Mouse (Mus musculus) hindbrain, embryonic 14.5 days (tissue): ENCODE results near the gene Olfm2. TPM values are rescaled to one million over a fixed set of nuclear protein-coding genes. Genes with fewer than 3 reads are reported as not detected.

Experiments used
- ATAC-seq: fragments of 200-750 bp; cut with Nextera tagmentation; 2 replicates; pipeline ENCODE4 v1.8.0; 2017; ENCODE audit warnings: moderate number of reproducible peaks, mild to moderate bottlenecking, moderate TSS enrichment, moderate library complexity; ENCODE audit not compliant: low FRiP score
- DNase-seq: peaks from one replicate; pipeline ENCODE4 v3.0.0-alpha.2; 2015; ENCODE audit warnings: low spot score
- H3K27ac ChIP-seq: fragments of 300-500 bp; sonication (generic); 2 replicates; pipeline ENCODE4 v1.5.1; 2014; ENCODE audit warnings: mild to moderate bottlenecking, moderate library complexity
- H3K27me3 ChIP-seq: fragments of 300-500 bp; sonication (generic); 2 replicates; pipeline ENCODE4 v1.6.1; 2014; ENCODE audit warnings: mild to moderate bottlenecking, low read length, mixed read lengths; ENCODE audit not compliant: control insufficient read depth, insufficient read depth
- H3K36me3 ChIP-seq: fragments of 300-500 bp; sonication (generic); replicated peaks from 2 replicates; pipeline ENCODE4 v1.6.1; 2014; ENCODE audit not compliant: control insufficient read depth, insufficient read depth
- H3K4me1 ChIP-seq: fragments of 300-500 bp; sonication (generic); replicated peaks from 2 replicates; pipeline ENCODE4 v1.6.1; 2014; ENCODE audit warnings: antibody characterized with exemption, low read length, mixed read lengths; ENCODE audit not compliant: control insufficient read depth, insufficient read depth
- H3K4me2 ChIP-seq: fragments of 300-500 bp; sonication (generic); replicated peaks from 2 replicates; pipeline ENCODE4 v1.6.1; 2014; ENCODE audit warnings: mild to moderate bottlenecking, moderate library complexity
- H3K4me3 ChIP-seq: fragments of 300-500 bp; sonication (generic); replicated peaks from 2 replicates; pipeline ENCODE4 v1.5.1; 2014; ENCODE audit warnings: mild to moderate bottlenecking, low read length
- H3K9ac ChIP-seq: fragments of 300-500 bp; sonication (generic); 2 replicates; pipeline ENCODE4 v1.6.1; 2014
- H3K9me3 ChIP-seq: fragments of 300-500 bp; sonication (generic); 2 replicates; pipeline ENCODE4 v1.6.1; 2016; ENCODE audit warnings: low read length; ENCODE audit not compliant: control insufficient read depth
- WGBS: fragments of 180-500 bp; shearing (Covaris S2); extraction: QIAGEN DNeasy Blood & Tissue Kit; methylation state at CpG from one replicate; pipeline ENCODE4 v1.1.7; 2014; 5-methylcytosine and 5-hydroxymethylcytosine counted together
- polyA plus RNA-seq: library from polyadenylated mRNA; unstranded; fragments of >200 nt; fragmentation: Nextera tagmentation; extraction: Ambion mirVana; gene quantifications from 2 replicates; pipeline ENCODE4 v1.2.1, GENCODE M21; 2014

The Olfm2 gene
- polyA plus RNA-seq: 185 and 207 TPM in 2 replicates

DNA sequence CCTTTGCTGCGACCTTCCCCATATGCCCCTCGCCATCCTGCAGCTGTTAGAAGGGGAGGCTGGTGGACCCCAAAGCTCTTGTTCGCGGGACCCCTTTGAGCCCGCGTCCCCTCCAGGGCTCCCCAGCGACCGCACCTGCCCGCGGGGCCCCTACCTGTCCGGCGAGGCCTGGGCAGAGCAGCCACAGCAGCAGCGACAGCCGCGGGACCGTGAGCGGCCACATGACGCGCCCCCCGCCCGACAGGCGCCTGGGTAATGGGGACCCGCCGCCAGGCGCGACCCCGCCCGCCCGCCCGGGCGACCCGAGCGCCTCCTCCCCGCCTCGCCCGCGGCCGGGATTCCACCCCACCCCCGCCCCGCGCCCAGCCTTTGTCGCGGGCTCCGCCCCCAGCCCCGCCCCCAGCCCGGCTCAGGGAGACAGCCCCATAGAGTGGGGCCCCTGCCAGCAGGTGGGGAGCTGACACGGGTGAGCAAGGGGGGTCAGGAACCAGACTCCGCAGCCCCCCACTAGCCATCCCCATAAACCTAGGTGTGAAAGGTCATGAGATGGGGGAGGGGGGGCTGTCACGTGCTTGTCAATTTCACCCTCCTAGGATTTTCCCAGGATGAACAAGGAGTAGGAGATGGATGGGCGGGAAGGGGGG lies at the start of gene Olfm2:
Gene Olfm2 (minus strand): TSS at position 333 of the 644 bp plus-strand sequence.
- Histone ChIP-seq H3K4me3 (peak within 1 kb of the TSS; percentile 68), H3K27ac (peak within 1 kb of the TSS; percentile 69), H3K9me3 (no peaks in the 10 kb centered on the region), H3K4me2 (peak within 1 kb of the TSS; percentile 71), H3K27me3 (no peaks in the 10 kb centered on the region), H3K9ac (peak within 1 kb of the TSS; percentile 91), H3K36me3 (0 out of 2 replicates have a peak, but pooled peaks cover 5% of the 10 kb centered on the region), H3K4me1 (peaks cover 14% of the 10 kb centered on the region; the same call in 1 of the 2 replicates)
- DNase-seq (no peak), ATAC-seq (peak; percentile 70)
- WGBS: under 1% methylated on average over 31 of the region's 50 CpGs

DNA sequence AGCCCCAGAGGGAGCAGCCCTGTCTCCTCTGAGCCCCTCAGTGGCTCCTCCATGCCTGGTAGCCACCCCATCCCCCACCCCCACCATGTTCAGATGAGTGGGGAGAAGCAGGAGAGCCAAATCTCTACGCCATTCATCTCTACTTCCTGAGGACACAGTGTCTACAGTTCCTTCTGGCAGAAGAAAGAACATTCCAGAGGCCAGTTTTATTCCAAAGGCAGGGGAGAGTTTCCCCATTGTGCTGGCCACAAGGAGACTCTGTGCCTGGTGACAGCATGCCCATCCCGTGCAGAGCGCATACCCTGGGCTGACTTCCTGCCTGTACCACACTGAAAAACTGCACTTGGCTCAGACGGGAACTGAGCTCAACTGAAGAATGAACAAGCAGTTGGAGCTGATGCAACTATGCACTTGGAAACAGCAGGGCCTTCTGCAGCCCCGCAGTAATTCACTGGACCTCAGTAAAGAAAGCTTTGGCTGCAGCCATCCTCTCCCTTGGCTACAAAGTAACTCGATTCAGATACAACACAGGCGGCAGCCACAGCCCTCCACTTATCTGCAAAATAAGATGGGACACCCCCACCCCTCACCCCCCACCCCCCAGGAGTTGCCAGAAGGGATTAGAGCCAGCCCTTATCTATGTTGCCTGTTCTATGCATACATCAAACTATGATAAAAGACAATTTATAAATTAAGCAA lies 48.1 kb upstream of the Olfm2 start:
- 43% methylated on average over 7 of the region's 7 CpGs for WGBS
- Histone ChIP-seq H3K4me2 (no peak overlapping the region), H3K4me3 (no peak overlapping the region), H3K27ac (peak overlapping the region; percentile 82), H3K4me1 (no peaks in the 10 kb centered on the region), H3K9me3 (no peaks in the 10 kb centered on the region), H3K27me3 (no peaks in the 10 kb centered on the region), H3K9ac (no peak overlapping the region), H3K36me3 (no peaks in the 10 kb centered on the region)
- peak; percentile 92 for ATAC-seq
- peak; percentile 51 for DNase-seq

- no peak overlapping the region for H3K9ac ChIP-seq
- H3K27ac ChIP-seq: no peak overlapping the region
- no peaks in the 10 kb centered on the region for H3K4me1 ChIP-seq
- H3K27me3 ChIP-seq: no peaks in the 10 kb centered on the region
- no peak for ATAC-seq
- no peak for DNase-seq
- H3K9me3 ChIP-seq: no peaks in the 10 kb centered on the region
- WGBS: 73% methylated on average over 3 of the region's 3 CpGs
- no peaks in the 10 kb centered on the region for H3K36me3 ChIP-seq
- no peak overlapping the region for H3K4me3 ChIP-seq
- H3K4me2 ChIP-seq: no peak overlapping the region
Observed at GRCm38 (mm10) chr9:20790345-20790744, 44.2 kb upstream of the Olfm2 start.

DNA sequence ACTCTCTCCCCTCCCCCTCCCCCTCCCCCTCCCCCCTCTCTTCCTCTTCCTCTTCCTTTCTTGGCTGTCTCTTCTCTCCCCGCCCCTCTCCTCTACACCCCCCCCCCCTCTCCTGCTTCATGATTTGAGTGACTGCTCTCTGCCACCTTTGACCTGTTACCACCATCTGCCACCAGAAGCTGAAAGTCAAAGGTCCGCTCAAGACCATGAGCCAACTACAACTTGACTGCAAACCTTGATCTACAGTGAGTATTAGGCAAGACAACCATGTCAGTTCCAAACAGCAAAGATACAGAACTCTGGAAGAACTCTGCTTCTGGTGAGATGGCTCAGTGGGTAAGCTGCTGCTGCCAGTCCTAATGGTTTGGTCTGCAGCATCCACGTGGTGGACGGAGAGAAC lies 43.5 kb upstream of the Olfm2 start:
- DNase-seq: no peak
- Histone ChIP-seq H3K9ac (no peak overlapping the region), H3K9me3 (no peaks in the 10 kb centered on the region), H3K27ac (no peak overlapping the region), H3K4me3 (no peak overlapping the region), H3K4me1 (no peaks in the 10 kb centered on the region), H3K4me2 (no peak overlapping the region), H3K36me3 (no peaks in the 10 kb centered on the region), H3K27me3 (no peaks in the 10 kb centered on the region)
- WGBS: 71% methylated on average over 4 of the region's 4 CpGs
- no peak for ATAC-seq

DNA sequence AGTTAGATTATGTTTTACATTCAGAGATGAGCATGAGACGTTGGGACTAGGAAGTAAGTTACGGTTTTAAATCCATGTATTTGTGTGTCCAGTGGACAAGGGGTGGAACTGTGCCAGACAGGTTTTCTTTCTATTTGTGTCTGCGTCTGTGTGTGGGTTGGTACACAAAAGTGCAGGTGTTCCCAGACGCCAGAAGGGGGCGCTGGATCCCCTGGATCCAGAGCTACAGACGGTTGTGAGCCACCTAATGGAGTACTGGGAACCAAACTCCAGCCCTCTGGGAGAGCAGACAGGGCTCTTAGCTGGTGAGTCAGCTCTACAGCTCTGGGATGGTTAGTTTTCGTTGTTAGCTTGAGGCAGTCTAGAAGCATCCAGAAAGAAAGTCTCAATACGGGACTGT lies 41.8 kb upstream of the Olfm2 start:
- no peak overlapping the region for H3K9ac ChIP-seq
- H3K27ac ChIP-seq: no peak overlapping the region
- no peak for ATAC-seq
- H3K4me2 ChIP-seq: no peak overlapping the region
- DNase-seq: no peak
- no peak overlapping the region for H3K4me3 ChIP-seq
- no peaks in the 10 kb centered on the region for H3K9me3 ChIP-seq
- no peaks in the 10 kb centered on the region for H3K4me1 ChIP-seq
- H3K36me3 ChIP-seq: no peaks in the 10 kb centered on the region
- 82% methylated on average over 8 of the region's 8 CpGs for WGBS
- H3K27me3 ChIP-seq: no peaks in the 10 kb centered on the region

- DNase-seq: no peak
- Histone ChIP-seq H3K4me1 (no peaks in the 10 kb centered on the region), H3K9ac (no peak overlapping the region), H3K27me3 (no peaks in the 10 kb centered on the region), H3K27ac (no peak overlapping the region), H3K4me3 (no peak overlapping the region), H3K9me3 (0 out of 2 replicates have a peak, but pooled peaks cover 6% of the 10 kb centered on the region), H3K4me2 (no peak overlapping the region), H3K36me3 (no peaks in the 10 kb centered on the region)
- WGBS: 83% methylated on average over 6 of the region's 6 CpGs
- no peak for ATAC-seq
Observed at GRCm38 (mm10) chr9:20785055-20785454, 38.9 kb upstream of the Olfm2 start.

DNA sequence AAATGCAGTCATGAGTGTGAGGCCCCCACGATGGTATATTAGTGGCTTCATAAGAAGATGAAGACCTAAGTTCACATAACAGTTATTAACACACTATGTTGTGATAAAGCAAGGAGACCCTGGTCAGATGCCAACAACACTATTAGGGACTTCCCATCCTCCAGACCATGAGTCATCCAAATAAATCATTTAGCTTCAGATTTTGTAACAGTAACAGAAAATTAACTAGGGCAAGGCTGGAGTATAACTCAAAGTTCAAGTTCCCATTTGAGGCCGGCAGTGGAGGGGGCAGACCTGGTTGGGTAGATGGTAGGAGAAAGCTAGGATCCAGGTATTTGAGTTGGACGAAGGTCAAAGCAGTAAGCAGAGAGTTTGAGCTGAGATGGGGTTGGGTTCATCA lies 35.1 kb upstream of the Olfm2 start:
- Histone ChIP-seq H3K9ac (no peak overlapping the region), H3K27me3 (no peaks in the 10 kb centered on the region), H3K4me3 (no peak overlapping the region), H3K9me3 (0 out of 2 replicates have a peak, but pooled peaks cover 6% of the 10 kb centered on the region), H3K4me2 (no peak overlapping the region), H3K4me1 (no peaks in the 10 kb centered on the region), H3K36me3 (no peaks in the 10 kb centered on the region), H3K27ac (no peak overlapping the region)
- 83% methylated on average over 3 of the region's 3 CpGs for WGBS
- DNase-seq: no peak
- ATAC-seq: no peak

DNA sequence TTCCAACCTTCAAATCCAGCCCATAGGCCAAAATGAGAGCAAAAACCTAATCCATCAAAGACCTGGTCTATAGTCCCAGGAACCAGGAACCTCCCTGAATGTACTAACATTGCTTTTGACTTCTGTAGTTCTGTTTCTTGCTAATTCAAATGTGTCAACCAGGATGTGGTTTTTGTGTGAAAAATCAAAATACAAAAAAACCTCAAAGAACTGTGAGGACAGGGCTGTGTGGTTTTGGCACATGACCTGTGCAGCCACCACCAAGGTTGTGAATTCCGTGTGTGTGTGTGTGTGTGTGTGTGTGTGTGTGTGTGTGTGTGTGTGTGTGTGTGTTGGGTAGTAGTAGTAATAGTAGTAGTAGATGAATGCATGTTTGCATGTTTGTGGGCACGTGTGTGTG lies 19.1 kb upstream of the Olfm2 start:
- Histone ChIP-seq H3K27me3 (no peaks in the 10 kb centered on the region), H3K4me1 (no peaks in the 10 kb centered on the region), H3K4me3 (no peak overlapping the region), H3K9me3 (no peaks in the 10 kb centered on the region), H3K27ac (no peak overlapping the region), H3K9ac (no peak overlapping the region), H3K4me2 (no peak overlapping the region), H3K36me3 (no peaks in the 10 kb centered on the region)
- WGBS: 88% methylated on average over 2 of the region's 2 CpGs
- DNase-seq: no peak
- ATAC-seq: no peak

GRCm38 (mm10) chr9:20763099-20763498 lies 16.9 kb upstream of the Olfm2 start:
- no peak overlapping the region for H3K27ac ChIP-seq
- H3K9ac ChIP-seq: no peak overlapping the region
- no peaks in the 10 kb centered on the region for H3K4me1 ChIP-seq
- H3K4me2 ChIP-seq: no peak overlapping the region
- ATAC-seq (no peak), DNase-seq (no peak)
- H3K36me3 ChIP-seq: no peaks in the 10 kb centered on the region
- WGBS: 72% methylated on average over 1 of the region's 1 CpGs
- H3K27me3 ChIP-seq: no peaks in the 10 kb centered on the region
- H3K4me3 ChIP-seq: no peak overlapping the region
- H3K9me3 ChIP-seq: no peaks in the 10 kb centered on the region
